Mouse (Mus musculus) MEL (cell line): ENCODE measurements around the gene Rnasek.

ENCODE experiments used
- CHD2 ChIP-seq: IDR thresholded peaks from 2 replicates; pipeline ENCODE4 v1.6.1; 2011; ENCODE audit warnings: low read length, improper control_type of control experiment
- CTCF ChIP-seq, 3 experiments: IDR thresholded peaks in 2 of 3; conservative IDR thresholded peaks in 1 of 3; 2 replicates each; pipeline ENCODE4 v1.5.1; 2011 to 2012; ENCODE audit warnings: low read length in 3 of 3, low read depth in 2 of 3, mild to moderate bottlenecking in 2 of 3, improper control_type of control experiment in 1 of 3, inconsistent platforms in 1 of 3, mixed read lengths in 1 of 3, moderate library complexity in 1 of 3; ENCODE audit not compliant: control insufficient read depth in 1 of 3, insufficient read depth in 1 of 3, poor library complexity in 1 of 3, severe bottlenecking in 1 of 3
- ELF1 ChIP-seq: IDR thresholded peaks from 2 replicates; pipeline ENCODE4 v1.6.1; 2014; ENCODE audit warnings: low read depth, mild to moderate bottlenecking, inconsistent platforms, low read length, improper control_type of control experiment, moderate library complexity
- EP300 ChIP-seq, 2 experiments: IDR thresholded peaks; 2 replicates each; pipeline ENCODE4 v1.6.1; 2011; ENCODE audit warnings: improper control_type of control experiment in 2 of 2, low read length in 2 of 2, low read depth in 1 of 2, mild to moderate bottlenecking in 1 of 2
- MAFK ChIP-seq: IDR thresholded peaks from 2 replicates; pipeline ENCODE4 v1.6.1; 2011; ENCODE audit warnings: low read depth, mild to moderate bottlenecking, low read length, improper control_type of control experiment, borderline replicate concordance
- MAX ChIP-seq: IDR thresholded peaks from 2 replicates; pipeline ENCODE4 v1.6.1; 2011; ENCODE audit warnings: low read length, improper control_type of control experiment
- MAZ ChIP-seq: IDR thresholded peaks from 2 replicates; pipeline ENCODE4 v1.6.1; 2012; ENCODE audit warnings: low read depth, mild to moderate bottlenecking, inconsistent platforms, low read length, improper control_type of control experiment
- POLR2A ChIP-seq, 2 experiments: IDR thresholded peaks; 2 replicates each; pipeline ENCODE4 v1.6.1; 2011 to 2012; ENCODE audit warnings: low read length in 2 of 2, mild to moderate bottlenecking in 2 of 2, control low read depth in 1 of 2, improper control_type of control experiment in 1 of 2, low read depth in 1 of 2, moderate library complexity in 1 of 2; ENCODE audit not compliant: control insufficient read depth in 1 of 2, insufficient read depth in 1 of 2, poor library complexity in 1 of 2
- POLR2AphosphoS5 ChIP-seq: IDR thresholded peaks from 2 replicates; pipeline ENCODE4 v1.6.1; 2012; ENCODE audit warnings: low read depth, borderline replicate concordance, mild to moderate bottlenecking, inconsistent platforms, low read length, moderate library complexity, mixed read lengths
- RAD21 ChIP-seq: IDR thresholded peaks from 2 replicates; pipeline ENCODE4 v1.6.1; 2011; ENCODE audit warnings: mild to moderate bottlenecking, low read depth, low read length, improper control_type of control experiment
- SIN3A ChIP-seq: IDR thresholded peaks from 2 replicates; pipeline ENCODE4 v1.6.1; 2012; ENCODE audit warnings: low read length, improper control_type of control experiment, inconsistent platforms
- TBP ChIP-seq: IDR thresholded peaks from 2 replicates; pipeline ENCODE4 v1.8.0; 2011; ENCODE audit warnings: low read depth, low read length, improper control_type of control experiment
- UBTF ChIP-seq: IDR thresholded peaks from 2 replicates; pipeline ENCODE4 v1.6.1; 2012; ENCODE audit warnings: low read depth, mild to moderate bottlenecking, inconsistent platforms, low read length, improper control_type of control experiment, moderate library complexity, borderline replicate concordance; ENCODE audit not compliant: insufficient read depth
- ZC3H11A ChIP-seq: IDR thresholded peaks from 2 replicates; pipeline ENCODE4 v1.6.1; 2012; ENCODE audit warnings: low read depth, mild to moderate bottlenecking, inconsistent platforms, low read length, improper control_type of control experiment

DNA sequence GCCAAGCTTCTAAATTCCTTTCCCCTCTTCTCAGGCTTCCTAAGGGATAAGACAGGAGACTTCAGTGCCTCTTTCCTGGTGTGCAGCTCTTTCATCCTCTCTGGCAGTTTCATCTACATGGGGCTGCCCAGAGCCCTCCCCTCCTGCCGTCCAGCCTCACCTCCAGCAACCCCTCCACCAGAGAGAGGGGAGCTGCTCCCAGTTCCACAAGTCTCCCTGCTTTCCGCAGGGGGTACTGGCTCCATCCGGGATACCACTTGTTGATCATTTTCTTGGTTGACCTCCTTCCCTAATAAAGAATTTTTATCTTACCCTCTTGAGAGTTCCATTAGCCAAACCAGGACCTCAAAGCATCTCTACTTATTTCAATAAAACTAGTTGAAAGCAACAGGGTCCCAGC, 23.5 kb downstream of the Rnasek start:
- TF ChIP-seq SIN3A (no peak), MAZ (no peak), POLR2A (IDR thresholded peaks at IDR 0.05; ENCODE audit: control insufficient read depth in 1 of 2, insufficient read depth in 1 of 2, low read depth in 1 of 2, low read length in 2 of 2, poor library complexity in 1 of 2) (no peak), TBP (no peak), CHD2 (no peak), MAX (no peak), POLR2AphosphoS5 (no peak), UBTF (no peak), ZC3H11A (no peak), CTCF (IDR thresholded peaks at IDR 0.05 in 2 of 3, conservative IDR thresholded peaks at IDR 0.05 in 1 of 3; ENCODE audit: control insufficient read depth in 1 of 3, insufficient read depth in 1 of 3, low read depth in 2 of 3, low read length in 3 of 3, poor library complexity in 1 of 3, severe bottlenecking in 1 of 3) (no peak), EP300 (IDR thresholded peaks at IDR 0.05; ENCODE audit: low read depth in 1 of 2, low read length in 2 of 2) (no peak), RAD21 (no peak), ELF1 (no peak), MAFK (no peak)
